Comparison of ENCODE assay signal across 13 mouse cellular contexts in genomic region chr9:65464161-65464560, GRCm38 (mm10). TPM values are rescaled to one million over a fixed set of nuclear protein-coding genes. Genes with fewer than 3 reads are reported as not detected.
DNase-seq lines count a peak whose midpoint lies in the region; ATAC-seq and TF ChIP-seq lines count a peak whose summit lies in the region.
"Had no signal": no experiment of that assay in that cellular context is flagged by ENCODE, and none has a peak within 500 bp of the region (broad histone marks: within the 10 kb centered on the region; RNA-seq: fewer than 3 reads in every experiment).

No protein-coding gene starts in this region.

- intact Hi-C loops in heart, postnatal 36 days (cut with DNase I): loop anchor here (5.0 kb wide), 1 partner anchor 113 kb away; no protein-coding TSS in a partner anchor

- H3K9me3 ChIP-seq in kidney, embryonic 14.5 days (ENCODE audit: control insufficient read depth, low read length): no peaks in the 10 kb centered on the region
- H3K9me3 ChIP-seq in intestine, embryonic 15.5 days: no peaks in the 10 kb centered on the region
- H3K9me3 ChIP-seq: embryonic facial prominence, embryonic 10.5 days; hindbrain, embryonic 12.5 days; liver, embryonic 15.5 days had no signal

- ATAC-seq in kidney, embryonic 14.5 days (ENCODE audit: low FRiP score, low TSS enrichment): no peak
- no peak for ATAC-seq in intestine, embryonic 15.5 days

- 76% methylated on average over 6 of the region's 6 CpGs for WGBS in kidney, adult 2 months
- 93% methylated on average over 6 of the region's 6 CpGs for WGBS in kidney, embryonic 14.5 days
- 91% methylated on average over 6 of the region's 6 CpGs for WGBS in intestine, embryonic 15.5 days

- H3K27ac ChIP-seq in kidney, adult 2 months (ENCODE audit: insufficient read depth, low read depth, low read length): no peak overlapping the region
- H3K27ac ChIP-seq in kidney, embryonic 14.5 days (ENCODE audit: low read depth, low read length): no peak overlapping the region
- H3K27ac ChIP-seq in intestine, embryonic 15.5 days: no peak overlapping the region
- H3K27ac ChIP-seq: embryonic facial prominence, embryonic 10.5 days; hindbrain, embryonic 12.5 days; liver, embryonic 15.5 days had no signal

- no peak for TF ChIP-seq CTCF in kidney, adult 2 months (conservative IDR thresholded peaks at IDR 0.05; ENCODE audit: insufficient read depth, insufficient read length, low read depth, low read length)

- TF ChIP-seq POLR2A in kidney, adult 2 months (IDR thresholded peaks at IDR 0.05; ENCODE audit: low read depth, low read length): no peak

- H3K9ac ChIP-seq in kidney, embryonic 14.5 days (ENCODE audit: low read depth, low read length): no peak overlapping the region
- no peak overlapping the region for H3K9ac ChIP-seq in intestine, embryonic 15.5 days
- H3K9ac ChIP-seq: hindbrain, embryonic 12.5 days; liver, embryonic 15.5 days had no signal

- no peak overlapping the region for H3K4me3 ChIP-seq in kidney, adult 2 months (ENCODE audit: insufficient read depth, low read depth, low read length)
- H3K4me3 ChIP-seq in kidney, embryonic 14.5 days (ENCODE audit: low read length): no peak overlapping the region
- H3K4me3 ChIP-seq in intestine, embryonic 15.5 days (replicated peaks): no peak overlapping the region
- H3K4me3 ChIP-seq: embryonic facial prominence, embryonic 10.5 days; hindbrain, embryonic 12.5 days; liver, embryonic 15.5 days had no signal

- DNase-seq in kidney, adult 2 months: peak; percentile 69
- DNase-seq in 3T3-L1 (ENCODE audit: low read depth, low spot score): peak; percentile 90
- DNase-seq in adrenal gland, adult 18-20 months (ENCODE audit: low spot score in 2 of 2): peak; percentile 46 to 51
- peak; percentile 26 to 31 for DNase-seq in heart, postnatal 36 days
- no peak for DNase-seq in T-cell, adult 2 months (ENCODE audit: low spot score)
- no peak for DNase-seq in left cerebral cortex, adult 8-10 months (ENCODE audit: low spot score in 2 of 2)

- peaks cover 8% of the 10 kb centered on the region; the same call in 1 of the 2 replicates for H3K4me1 ChIP-seq in kidney, adult 2 months (ENCODE audit: control insufficient read depth, insufficient read depth, low read length)
- peaks cover 15% of the 10 kb centered on the region for H3K4me1 ChIP-seq in kidney, embryonic 14.5 days (ENCODE audit: control insufficient read depth, insufficient read depth, low read length)
- H3K4me1 ChIP-seq in intestine, embryonic 15.5 days (replicated peaks): peaks cover 7% of the 10 kb centered on the region

- no peaks in the 10 kb centered on the region for H3K27me3 ChIP-seq in kidney, adult 2 months (replicated peaks; ENCODE audit: control insufficient read depth, insufficient read depth, low read length)
- no peaks in the 10 kb centered on the region for H3K27me3 ChIP-seq in kidney, embryonic 14.5 days (ENCODE audit: control insufficient read depth, insufficient read depth, low read length)
- no peaks in the 10 kb centered on the region for H3K27me3 ChIP-seq in intestine, embryonic 15.5 days (replicated peaks)
- H3K27me3 ChIP-seq: hindbrain, embryonic 12.5 days; liver, embryonic 15.5 days had no signal

- H3K4me2 ChIP-seq in kidney, embryonic 14.5 days (replicated peaks; ENCODE audit: low read depth, low read length): no peak overlapping the region
- no peak overlapping the region for H3K4me2 ChIP-seq in intestine, embryonic 15.5 days (replicated peaks)
- H3K4me2 ChIP-seq: hindbrain, embryonic 12.5 days; liver, embryonic 15.5 days had no signal

- H3K36me3 ChIP-seq in kidney, adult 2 months (ENCODE audit: control insufficient read depth, insufficient read depth, low read length): no peaks in the 10 kb centered on the region
- H3K36me3 ChIP-seq in kidney, embryonic 14.5 days (ENCODE audit: control insufficient read depth, insufficient read depth, low read length): peaks cover 6% of the 10 kb centered on the region; the same call in 1 of the 2 replicates
- H3K36me3 ChIP-seq in intestine, embryonic 15.5 days: 0 out of 2 replicates have a peak, but pooled peaks cover 3% of the 10 kb centered on the region

RNA-seq across cellular contexts. Expression of gene Spg21, which starts 3.4 kb away (rescaled TPM):
- 32.3 and 34.3 TPM in 2 replicates for polyA plus RNA-seq in kidney, adult 2 months (2012; rRNA removed)
- 114 and 116 TPM in 2 replicates for polyA plus RNA-seq in kidney, embryonic 14.5 days (2014; fragmentation: Nextera tagmentation; extraction: Ambion mirVana)
- 10 to 100 TPM; 53.2 to 64.3 TPM for total RNA-seq in adrenal gland, adult 18-20 months (2021)
- 10 to 100 TPM; 11.3 to 16.0 TPM for total RNA-seq in heart, postnatal 36 days (2021)
- 90.2 and 102 TPM in 2 replicates for polyA plus RNA-seq in intestine, embryonic 15.5 days (2015; fragmentation: Nextera tagmentation; extraction: Ambion mirVana)
- total RNA-seq in left cerebral cortex, adult 8-10 months (2022): 10 to 100 TPM; 33.6 to 43.7 (median 41.2) TPM

RNA-seq across cellular contexts. Expression of gene Mtfmt, which starts 28.6 kb away (rescaled TPM):
- polyA plus RNA-seq in kidney, adult 2 months (2012; rRNA removed): 11.3 and 11.5 TPM in 2 replicates
- polyA plus RNA-seq in kidney, embryonic 14.5 days (2014; fragmentation: Nextera tagmentation; extraction: Ambion mirVana): 18.1 and 22.0 TPM in 2 replicates
- total RNA-seq in adrenal gland, adult 18-20 months (2021): 10 to 100 TPM; 10.9 to 12.4 TPM
- 1 to 10 TPM; 7.1 to 7.5 TPM for total RNA-seq in heart, postnatal 36 days (2021)
- polyA plus RNA-seq in intestine, embryonic 15.5 days (2015; fragmentation: Nextera tagmentation; extraction: Ambion mirVana): 18.6 and 22.1 TPM in 2 replicates
- total RNA-seq in left cerebral cortex, adult 8-10 months (2022): 10 to 100 TPM; 16.4 to 20.5 (median 16.9) TPM

RNA-seq across cellular contexts. Expression of gene Slc51b, which starts 41.4 kb away (rescaled TPM):
- polyA plus RNA-seq in kidney, adult 2 months (2012; rRNA removed): 13.0 and 15.0 TPM in 2 replicates
- polyA plus RNA-seq in kidney, embryonic 14.5 days (2014; fragmentation: Nextera tagmentation; extraction: Ambion mirVana): 0.53 and 0.59 TPM in 2 replicates
- not detected for total RNA-seq in adrenal gland, adult 18-20 months (2021)
- total RNA-seq in heart, postnatal 36 days (2021): not detected
- 7.4 and 8.7 TPM in 2 replicates for polyA plus RNA-seq in intestine, embryonic 15.5 days (2015; fragmentation: Nextera tagmentation; extraction: Ambion mirVana)
- not detected for total RNA-seq in left cerebral cortex, adult 8-10 months (2022)
- total RNA-seq: layer of hippocampus, postnatal 25 days had no signal
- polyA plus RNA-seq: embryonic facial prominence, embryonic 10.5 days; frontal cortex, adult 2 months; hindbrain, embryonic 12.5 days; liver, embryonic 15.5 days had no signal

RNA-seq across cellular contexts. Expression of gene Ankdd1a, which starts 55.8 kb away (rescaled TPM):
- polyA plus RNA-seq in kidney, adult 2 months (2012; rRNA removed): 0.06 and 0.16 TPM in 2 replicates
- polyA plus RNA-seq in kidney, embryonic 14.5 days (2014; fragmentation: Nextera tagmentation; extraction: Ambion mirVana): not detected in 2 replicates
- total RNA-seq in adrenal gland, adult 18-20 months (2021): 1 to 10 TPM in 1 of 2 experiments, under 1 TPM in 1; 0.35 to 1.6 TPM
- total RNA-seq in heart, postnatal 36 days (2021): not detected
- not detected in 2 replicates for polyA plus RNA-seq in intestine, embryonic 15.5 days (2015; fragmentation: Nextera tagmentation; extraction: Ambion mirVana)
- 1 to 10 TPM; 3.8 to 6.4 (median 4.8) TPM for total RNA-seq in left cerebral cortex, adult 8-10 months (2022)
- polyA plus RNA-seq: embryonic facial prominence, embryonic 10.5 days; hindbrain, embryonic 12.5 days; liver, embryonic 15.5 days had no signal

Comparison
In these comparisons a context has a peak if more than half of its experiments do, and no peak if none do; other contexts are left out.
1. DNase-seq: peak in kidney, adult 2 months (single experiment), 3T3-L1 (single experiment), adrenal gland, adult 18-20 months (2 of 2) and heart, postnatal 36 days (2 of 2); none in T-cell, adult 2 months (single experiment) and left cerebral cortex, adult 8-10 months (0 of 2).